Mouse (Mus musculus) lung, adult 2 months (tissue): ENCODE results near the gene Unc5b. TPM values are rescaled to one million over a fixed set of nuclear protein-coding genes. Genes with fewer than 3 reads are reported as not detected.

Experiments
- DNase-seq: peaks from one replicate; pipeline ENCODE4 v3.0.0; 2022
- H3K4me1 ChIP-seq: fragments of 200-500 bp; 2 replicates; pipeline ENCODE4 v1.6.1; 2011; ENCODE audit warnings: low read length; ENCODE audit not compliant: control insufficient read depth, insufficient read depth
- H3K4me3 ChIP-seq: fragments of 200-500 bp; replicated peaks from 2 replicates; pipeline ENCODE3; 2011; ENCODE audit warnings: low read depth, mild to moderate bottlenecking, control low read depth, low read length; ENCODE audit errors: extremely low read depth
- CTCF ChIP-seq: fragments of 200-500 bp; IDR thresholded peaks from 2 replicates; pipeline ENCODE4 v1.5.1; 2011; ENCODE audit warnings: mild to moderate bottlenecking, low read length, control low read depth; ENCODE audit not compliant: insufficient read depth
- POLR2A ChIP-seq: fragments of 200-500 bp; IDR thresholded peaks from 2 replicates; pipeline ENCODE4 v1.6.1; 2011; ENCODE audit warnings: low read depth, mild to moderate bottlenecking, control low read depth, low read length, borderline replicate concordance; ENCODE audit errors: extremely low read depth
- whole genome bisulfite sequencing: fragments of 180-500 bp; shearing (Covaris S2); methylation state at CpG from one replicate; pipeline ENCODE4 v1.1.7; 2018; 5-methylcytosine and 5-hydroxymethylcytosine counted together
- polyA plus RNA-seq: library from polyadenylated mRNA; depleted of rRNA; stranded (reverse); fragments of >200 nt; gene quantifications from 2 replicates; pipeline ENCODE4 v1.2.3, GENCODE M21; 2012

Gene Unc5b
- polyA plus RNA-seq, 1 experiment = 16.8 TPM

GRCm38 (mm10) chr10:60801898-60802412 lies 29.4 kb downstream of the Unc5b start:
- peaks cover 5% of the 10 kb centered on the region; the same call in 1 of the 2 replicates for H3K4me1 ChIP-seq

GRCm38 (mm10) chr10:60801168-60801897 lies 30.0 kb downstream of the Unc5b start:
- Histone ChIP-seq H3K4me1 (peaks cover 5% of the 10 kb centered on the region; the same call in 1 of the 2 replicates), H3K4me3 (no peak overlapping the region)
- 28% methylated on average over 11 of the region's 11 CpGs for WGBS
- DNase-seq = no peak
- no peak for TF ChIP-seq CTCF
- no peak for TF ChIP-seq POLR2A

More at GRCm38 (mm10) chr10:60801898-60802412, 29.4 kb downstream of the Unc5b start:
- TF ChIP-seq CTCF (no peak), POLR2A (no peak)
- WGBS = 60% methylated on average over 12 of the region's 12 CpGs
- no peak for DNase-seq
- no peak overlapping the region for H3K4me3 ChIP-seq

- DNase-seq = no peak
- 23% methylated on average over 19 of the region's 19 CpGs for WGBS
- H3K4me1 ChIP-seq = peaks cover 5% of the 10 kb centered on the region; the same call in 1 of the 2 replicates
- no peak for TF ChIP-seq POLR2A
- no peak overlapping the region for H3K4me3 ChIP-seq
These were observed 30.9 kb downstream of the Unc5b start for GRCm38 (mm10) chr10:60800295-60801167.

GRCm38 (mm10) chr10:60797682-60798422 lies 33.5 kb downstream of the Unc5b start:
- no peak for DNase-seq
- Histone ChIP-seq H3K4me1 (peaks cover 8% of the 10 kb centered on the region; the same call in 1 of the 2 replicates), H3K4me3 (no peak overlapping the region)
- TF ChIP-seq CTCF = no peak
- TF ChIP-seq POLR2A = no peak
- 77% methylated on average over 14 of the region's 14 CpGs for WGBS

GRCm38 (mm10) chr10:60796474-60796873 lies 34.9 kb downstream of the Unc5b start:
- WGBS = 73% methylated on average over 7 of the region's 7 CpGs
- Histone ChIP-seq H3K4me1 (peaks cover 9% of the 10 kb centered on the region; the same call in 1 of the 2 replicates), H3K4me3 (no peak overlapping the region)
- DNase-seq = no peak
- TF ChIP-seq CTCF = no peak
- TF ChIP-seq POLR2A = no peak

- no peak for DNase-seq
- no peak overlapping the region for H3K4me3 ChIP-seq
- peaks cover 6% of the 10 kb centered on the region; the same call in 1 of the 2 replicates for H3K4me1 ChIP-seq
- 77% methylated on average over 5 of the region's 5 CpGs for WGBS
- TF ChIP-seq POLR2A (no peak), CTCF (no peak)
These were observed 35.4 kb downstream of the Unc5b start for GRCm38 (mm10) chr10:60796028-60796427.

GRCm38 (mm10) chr10:60794792-60795191 lies 36.6 kb downstream of the Unc5b start:
- no peak for TF ChIP-seq POLR2A
- TF ChIP-seq CTCF = no peak
- peaks cover 6% of the 10 kb centered on the region; the same call in 1 of the 2 replicates for H3K4me1 ChIP-seq
- no peak overlapping the region for H3K4me3 ChIP-seq
- WGBS = 83% methylated on average over 8 of the region's 8 CpGs
- no peak for DNase-seq

- DNase-seq = no peak
- H3K4me3 ChIP-seq = no peak overlapping the region
- TF ChIP-seq CTCF (no peak), POLR2A (no peak)
- peaks cover 6% of the 10 kb centered on the region; the same call in 1 of the 2 replicates for H3K4me1 ChIP-seq
- 93% methylated on average over 11 of the region's 11 CpGs for WGBS
These were observed 37.0 kb downstream of the Unc5b start for GRCm38 (mm10) chr10:60794374-60794773.

GRCm38 (mm10) chr10:60792841-60793240 lies 38.5 kb downstream of the Unc5b start:
- no peak for DNase-seq
- WGBS = 32% methylated on average over 11 of the region's 11 CpGs
- Histone ChIP-seq H3K4me3 (no peak overlapping the region), H3K4me1 (peaks cover 6% of the 10 kb centered on the region; the same call in 1 of the 2 replicates)
- TF ChIP-seq POLR2A = no peak
- no peak for TF ChIP-seq CTCF
